Mouse (Mus musculus) adipocyte (in vitro differentiated cells): ENCODE data around the gene Aff3.
A peak's percentile ranks its signal among the peaks of the same experiment; 100 is the strongest.

Source experiments
- DNase-seq: peaks from one replicate; pipeline ENCODE4 v3.0.0-alpha.2; 2016; ENCODE audit warnings: low spot score

The Aff3 gene

DNA sequence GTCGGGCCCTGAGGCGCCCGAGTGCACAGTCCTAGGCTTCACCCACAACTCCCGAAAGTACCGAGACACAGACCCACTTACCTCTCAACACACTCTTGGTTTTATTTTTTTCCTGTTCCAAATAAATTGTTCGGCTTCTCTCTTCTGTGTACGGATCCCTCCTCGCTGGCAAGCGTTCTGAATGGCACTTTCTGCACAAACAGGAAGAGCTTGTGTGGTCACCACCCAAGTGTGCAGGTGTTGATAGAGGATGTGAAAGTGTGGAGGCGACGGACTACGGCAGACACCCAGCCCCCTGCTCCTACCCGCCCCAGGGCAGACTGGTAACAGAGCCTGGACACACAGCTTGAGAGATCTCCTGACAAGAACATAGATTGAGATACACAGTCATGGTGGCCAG lies at the start of gene Aff3:
Gene Aff3, minus strand, starts transcription at position 179 of the 400 bp plus-strand sequence.
- no peak for DNase-seq

DNA sequence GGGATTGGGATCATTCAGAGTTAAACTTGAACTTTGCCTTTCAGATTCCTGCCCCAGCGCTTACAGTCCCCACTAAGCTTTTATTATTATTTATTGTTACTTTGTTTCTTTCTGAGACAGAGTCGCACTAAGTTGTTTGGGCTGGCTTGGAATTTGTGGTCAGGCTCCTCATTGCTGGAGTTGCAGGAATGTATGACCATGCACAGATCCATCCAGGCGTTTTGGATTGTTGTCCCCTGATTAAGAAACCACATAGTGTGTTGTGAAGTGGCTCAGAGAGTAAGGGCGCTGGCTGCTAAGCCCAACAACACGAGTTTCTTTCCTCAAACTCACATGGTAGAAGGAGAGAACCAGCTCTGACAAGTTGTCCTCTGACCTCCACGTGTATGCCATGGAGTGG lies 35.9 kb upstream of the Aff3 start:
- peak; percentile 65 for DNase-seq

DNA sequence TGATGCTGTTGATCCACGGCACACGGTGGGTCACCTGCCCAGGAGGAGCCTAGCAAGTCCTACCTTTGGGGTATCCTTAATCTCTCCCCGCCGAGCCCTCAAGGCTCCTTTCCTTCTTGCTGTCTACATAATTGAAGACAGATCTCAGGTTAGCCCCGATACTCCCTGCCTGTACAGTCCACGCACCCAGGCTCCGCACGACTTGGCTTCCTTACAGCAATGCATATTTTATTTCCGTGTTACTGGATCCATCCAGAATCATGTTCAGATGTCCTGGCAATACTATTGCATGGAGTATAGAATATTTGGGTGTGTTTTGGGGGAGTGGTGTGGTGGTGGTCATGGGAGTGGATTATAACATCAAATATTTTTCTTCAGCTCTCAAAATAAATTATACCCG lies 34.5 kb upstream of the Aff3 start:
- DNase-seq, result no peak

DNA sequence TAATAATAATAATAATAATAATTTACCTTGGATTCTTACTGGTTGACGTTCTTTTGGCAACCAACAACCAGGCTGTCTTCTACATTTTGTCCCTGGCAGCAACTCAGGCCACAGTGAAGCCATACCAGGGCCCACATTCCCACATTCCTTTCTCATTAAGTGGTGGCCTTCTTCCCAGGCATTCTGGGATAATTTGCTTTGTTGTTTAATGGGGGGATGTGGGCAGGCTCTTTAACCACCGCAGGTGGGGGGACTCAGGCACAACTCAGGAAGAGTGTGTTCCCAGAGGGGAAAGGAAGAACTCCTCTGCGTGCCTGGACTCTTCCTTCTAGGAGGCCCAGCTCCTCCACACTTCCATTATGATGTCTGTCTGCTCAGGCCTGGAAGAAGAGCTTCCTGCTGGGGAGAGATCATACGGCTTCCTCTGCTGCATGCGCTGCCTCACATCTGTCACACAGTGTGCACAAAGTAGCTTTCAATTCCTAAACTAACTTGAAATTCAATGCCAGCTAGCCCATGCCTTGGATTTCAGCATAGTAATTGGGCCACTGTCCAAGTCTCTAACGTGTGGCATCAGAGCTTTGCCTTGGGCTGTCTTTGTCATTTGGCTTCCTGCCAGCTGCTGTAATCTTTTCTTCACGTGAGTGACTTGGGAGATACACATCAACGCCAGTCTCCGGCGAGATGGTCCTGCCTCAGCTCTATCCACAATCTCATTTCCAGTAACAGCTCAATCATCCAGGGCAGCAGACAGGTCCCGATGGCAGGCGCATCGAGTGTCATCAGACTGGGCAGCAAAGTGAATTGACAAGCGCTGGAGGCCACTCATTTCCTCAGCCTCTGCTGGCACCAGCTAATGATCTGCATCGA lies 31.3 kb upstream of the Aff3 start:
- DNase-seq, result peak; percentile 58

DNA sequence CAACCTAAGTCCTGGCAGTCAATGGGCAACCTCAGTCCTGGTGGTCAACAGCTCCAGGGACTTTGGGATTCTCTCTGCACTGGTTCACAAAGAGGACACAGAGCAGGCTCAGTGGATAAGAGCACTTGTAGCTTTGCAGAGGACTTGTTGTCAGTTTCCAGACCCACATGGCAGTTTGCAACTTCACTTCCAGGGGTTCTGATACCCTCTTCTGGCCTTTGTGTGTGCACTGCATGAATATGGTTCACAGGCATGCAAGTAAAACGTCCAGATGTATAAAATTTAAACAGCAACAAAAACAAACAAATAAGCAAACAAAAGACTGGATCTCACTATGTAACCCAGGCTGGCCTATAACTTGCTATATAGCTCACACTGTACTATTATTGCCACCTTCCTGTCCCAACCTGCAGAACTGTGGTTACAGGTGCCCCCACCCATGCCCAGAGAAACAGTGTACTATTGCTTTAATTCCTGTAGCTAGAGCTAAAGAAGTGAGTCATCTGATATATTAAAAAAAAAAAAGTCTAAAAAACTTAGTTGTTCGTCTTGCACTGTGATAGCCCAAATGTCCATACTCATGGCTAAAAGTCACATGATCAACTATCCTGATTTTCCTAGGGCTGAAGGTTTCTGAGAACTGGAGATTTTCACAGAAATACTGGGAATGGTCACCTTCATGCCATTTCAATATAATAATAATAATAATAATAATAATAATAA lies 30.5 kb upstream of the Aff3 start:
- no peak for DNase-seq

DNA sequence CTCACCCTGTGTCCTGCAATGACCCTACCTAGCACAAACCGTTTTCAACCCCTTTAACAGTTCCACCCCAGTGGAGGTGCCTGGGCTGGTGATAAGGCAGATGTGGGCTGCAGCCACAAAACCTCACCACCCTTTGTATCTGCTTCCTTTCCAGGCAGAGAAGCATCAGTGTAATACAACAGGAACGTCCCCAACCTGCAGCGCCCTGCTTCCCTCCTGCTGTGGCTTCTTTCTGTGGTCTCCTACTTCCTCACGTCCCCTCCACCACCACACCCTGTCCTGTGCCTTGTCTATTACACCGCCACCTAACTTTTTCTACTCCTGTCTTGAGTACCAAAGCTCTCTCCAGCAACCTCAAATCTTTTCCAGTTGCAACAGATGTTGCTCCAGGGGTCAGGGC lies 29.4 kb upstream of the Aff3 start:
- DNase-seq, result no peak

DNA sequence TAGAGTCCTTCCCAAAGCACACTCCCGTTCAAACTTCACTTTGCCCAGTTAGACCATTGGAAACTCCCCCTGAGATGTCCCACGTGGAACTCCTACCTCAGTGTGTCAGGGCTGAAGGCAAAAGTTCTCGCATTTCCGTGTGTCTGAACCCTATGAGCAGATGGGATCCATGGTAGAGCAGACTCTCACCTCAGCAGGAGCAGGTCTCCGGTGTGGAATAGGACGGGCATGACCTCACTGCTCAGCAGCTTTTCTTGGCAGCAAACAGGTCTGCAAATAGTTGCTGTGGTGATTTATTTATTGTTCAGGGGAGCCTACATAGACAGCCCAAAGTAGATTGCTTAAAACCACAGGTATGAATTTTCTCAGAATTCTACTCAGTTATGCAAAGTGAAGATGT lies 25.7 kb upstream of the Aff3 start:
- DNase-seq, result no peak

DNA sequence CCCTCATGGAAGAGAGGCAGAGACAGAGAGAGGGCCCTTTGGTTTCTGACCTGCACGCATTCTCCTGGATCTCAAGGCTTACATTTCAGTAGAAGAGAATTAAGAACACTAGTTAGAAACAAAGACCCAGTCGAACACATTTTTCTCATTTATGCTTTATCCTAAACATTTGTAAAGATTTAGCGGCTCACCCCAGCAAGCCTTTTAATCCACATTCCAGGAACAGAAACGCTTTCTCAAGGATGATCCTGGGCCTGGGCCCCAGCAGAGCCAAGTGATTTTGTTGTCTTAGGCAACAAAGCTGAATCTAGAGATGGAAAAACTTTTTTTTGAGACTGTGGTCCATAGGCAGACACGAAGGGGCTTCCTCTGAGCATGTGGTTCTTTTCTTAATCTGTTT lies 23.5 kb upstream of the Aff3 start:
- no peak for DNase-seq

DNA sequence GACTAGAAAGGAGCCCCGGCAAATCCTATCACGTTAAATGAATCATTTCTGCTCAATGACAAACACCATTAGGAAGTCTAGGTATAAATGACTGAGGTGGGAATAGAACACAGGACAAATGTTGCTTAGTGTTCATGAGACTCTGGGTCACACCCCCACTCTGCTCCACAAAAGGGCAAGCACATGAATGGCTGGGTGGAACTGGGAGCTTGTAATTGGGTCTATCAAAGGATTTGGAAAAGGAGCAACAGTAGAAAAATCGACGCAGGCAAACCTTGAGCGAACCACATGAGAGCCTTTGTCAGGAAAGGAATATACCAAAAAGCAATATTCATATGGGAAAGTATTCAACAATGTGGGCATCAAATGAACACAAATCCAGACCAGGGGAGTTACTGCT lies 21.0 kb upstream of the Aff3 start:
- no peak for DNase-seq

DNA sequence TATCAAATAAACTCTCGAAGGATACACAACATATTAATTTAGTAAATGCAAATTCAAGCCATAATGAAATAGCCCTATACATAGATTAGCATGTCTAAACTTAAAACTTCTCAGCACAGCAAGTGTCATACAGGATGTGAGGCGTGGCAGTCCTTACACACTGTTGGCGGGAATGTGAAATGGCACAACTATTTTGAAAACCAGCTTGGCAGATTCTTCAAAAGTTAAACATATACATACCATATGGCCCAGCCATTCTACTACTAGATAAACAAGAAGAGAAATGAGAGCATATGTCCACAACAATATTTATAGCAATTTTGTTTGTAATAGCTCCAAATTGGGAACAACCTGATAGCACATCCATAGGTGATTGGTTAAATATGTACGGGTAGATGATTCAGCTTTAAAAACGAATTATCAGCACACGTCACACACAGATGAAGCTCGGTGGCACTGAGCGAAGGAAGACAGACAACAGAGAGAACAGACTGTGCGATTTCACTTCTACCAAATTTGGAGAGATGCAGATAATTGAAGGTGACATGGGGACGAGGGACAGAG lies 18.5 kb upstream of the Aff3 start:
- DNase-seq, result no peak

DNA sequence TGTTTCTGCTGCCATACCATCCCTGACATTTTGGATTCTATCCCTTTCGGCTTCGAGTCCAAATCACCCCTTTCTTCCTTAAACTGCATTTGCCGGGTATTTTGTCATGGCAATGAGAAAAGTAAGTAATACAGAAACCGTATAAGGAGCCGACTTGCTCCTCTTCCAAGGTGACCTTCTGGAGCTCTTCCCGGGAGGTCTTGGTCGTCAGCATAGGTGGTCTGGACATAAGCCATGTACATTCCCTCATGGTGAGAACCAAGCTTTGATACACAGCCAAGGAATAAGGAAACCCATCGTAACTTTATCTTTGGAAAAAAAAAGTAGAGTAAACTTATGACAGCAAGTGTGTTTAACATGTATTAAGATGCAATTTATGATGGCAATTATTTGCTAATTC lies 15.1 kb upstream of the Aff3 start:
- no peak for DNase-seq

DNA sequence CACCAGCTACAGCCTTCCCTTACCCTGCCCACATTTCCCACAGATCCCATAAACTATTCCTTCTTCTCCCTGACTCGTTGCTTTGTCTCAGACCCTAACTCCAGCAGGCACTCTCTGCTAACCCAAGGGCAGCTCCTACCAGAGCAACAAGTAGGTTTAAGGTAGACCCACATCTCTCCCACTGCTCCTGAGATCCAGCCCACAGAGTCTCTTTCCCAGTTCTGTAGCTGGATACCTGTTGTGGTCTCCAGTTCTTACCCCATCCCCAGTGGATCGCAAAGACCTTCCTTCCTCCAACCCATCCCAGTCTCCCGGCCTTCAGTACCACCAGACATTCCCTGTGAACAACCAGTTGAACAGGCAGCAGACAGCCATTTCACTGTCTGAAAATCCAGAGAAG lies 7.0 kb upstream of the Aff3 start:
- DNase-seq, result no peak

DNA sequence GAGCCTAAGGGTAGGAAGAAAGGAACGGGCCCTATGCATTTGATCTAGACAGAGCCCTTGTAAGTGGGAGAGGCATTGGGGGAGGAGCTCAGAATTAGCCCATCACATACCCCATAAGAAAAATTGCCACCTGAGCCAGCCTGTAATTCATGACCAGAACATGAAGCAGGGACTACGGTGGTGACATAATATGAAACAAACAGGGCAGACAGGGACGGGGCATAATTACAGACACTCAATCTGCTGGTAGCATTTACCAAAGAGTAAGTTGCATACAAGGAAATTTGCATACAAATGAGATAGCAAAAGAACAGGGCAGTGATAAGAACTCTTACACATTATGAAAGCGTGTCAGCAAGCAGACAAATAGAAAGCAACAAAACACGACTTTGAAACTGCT lies 6.3 kb upstream of the Aff3 start:
- DNase-seq, result no peak

DNA sequence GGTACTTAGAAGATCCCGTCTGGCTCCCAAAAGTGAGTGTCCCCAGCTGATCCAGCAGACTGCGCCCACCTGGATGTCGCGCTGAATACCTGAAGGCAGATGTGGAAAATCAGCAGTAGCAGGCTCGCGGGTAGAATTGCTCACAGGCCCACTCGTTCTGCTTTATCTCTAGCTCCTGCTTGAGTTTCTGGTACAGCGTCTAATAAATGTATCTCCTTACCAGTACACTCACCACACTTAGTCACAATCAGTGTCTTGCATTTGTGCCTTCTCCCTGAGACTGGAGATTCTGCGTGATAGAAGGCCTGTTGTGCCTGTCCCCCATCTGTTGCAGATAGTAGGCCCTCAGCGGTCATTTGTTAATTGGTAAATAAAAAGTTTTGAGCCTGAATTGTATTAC lies 3.6 kb upstream of the Aff3 start:
- no peak for DNase-seq

DNA sequence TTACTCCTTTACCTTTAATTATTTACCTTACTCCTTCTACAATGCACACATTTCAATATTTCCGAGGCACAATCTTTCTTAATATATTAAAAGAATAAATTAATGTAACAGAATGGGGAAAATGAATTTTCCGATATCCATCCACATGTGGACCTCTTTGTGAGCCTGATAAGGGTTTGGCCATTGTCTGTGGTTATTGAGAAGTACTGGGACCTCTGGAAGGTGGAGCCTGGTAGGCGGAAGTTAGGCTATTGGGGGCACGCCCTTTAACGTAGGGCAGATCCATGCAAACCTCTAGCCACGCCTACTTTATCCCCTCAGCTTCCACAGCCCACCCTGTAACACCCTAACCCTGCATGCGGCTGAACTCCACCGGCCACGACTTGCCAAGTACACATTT lies 3.1 kb upstream of the Aff3 start:
- no peak for DNase-seq

DNA sequence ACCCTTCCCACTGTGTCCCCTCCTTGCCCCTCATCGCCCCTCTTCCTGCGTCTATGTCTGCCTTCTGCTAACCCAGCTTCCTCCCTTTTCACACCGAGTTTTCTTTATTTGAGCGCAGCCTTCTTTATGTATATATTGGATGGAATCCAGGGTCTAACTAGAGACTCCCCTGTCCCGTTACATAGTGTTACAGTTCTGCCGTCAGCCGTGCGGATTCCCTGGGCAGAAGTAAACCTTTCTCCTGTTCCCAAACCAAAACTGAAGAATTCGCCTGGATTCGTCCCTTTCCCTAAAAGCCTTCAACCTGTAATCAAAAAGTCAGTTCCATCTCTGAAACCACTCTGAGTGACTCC lies 2.0 kb upstream of the Aff3 start:
- no peak for DNase-seq

DNA sequence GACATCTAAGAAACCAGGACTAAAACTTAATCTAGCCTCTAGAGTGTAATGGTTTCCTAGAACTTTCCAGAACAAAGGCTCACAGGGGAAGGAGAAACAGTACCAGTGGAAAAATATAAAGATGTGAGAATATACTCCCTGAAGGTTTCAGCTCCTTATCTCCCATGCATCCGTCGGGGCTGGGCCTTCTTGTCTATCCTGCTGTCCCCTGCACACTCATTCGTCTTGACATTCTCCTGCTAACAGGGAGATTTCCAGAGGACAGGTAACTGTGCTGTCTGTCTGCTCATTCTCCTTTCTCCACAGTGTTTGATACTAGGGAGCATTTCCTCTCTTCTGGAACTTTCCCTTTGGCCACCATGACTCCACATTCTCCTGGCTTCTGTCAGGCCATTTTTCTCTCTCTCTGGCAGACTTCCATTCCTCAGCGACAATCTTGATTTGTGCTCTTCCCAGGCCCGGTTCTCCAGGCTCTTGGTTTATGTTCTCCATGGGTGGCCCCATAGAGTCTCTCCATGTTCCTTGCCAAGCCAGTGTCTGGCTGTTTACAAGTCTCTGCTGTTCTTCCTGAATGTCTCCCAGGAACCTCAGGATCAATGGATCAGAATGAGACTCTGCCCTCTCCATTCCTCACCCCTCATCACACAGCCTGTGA lies 1.5 kb upstream of the Aff3 start:
- peak; percentile 94 for DNase-seq

DNA sequence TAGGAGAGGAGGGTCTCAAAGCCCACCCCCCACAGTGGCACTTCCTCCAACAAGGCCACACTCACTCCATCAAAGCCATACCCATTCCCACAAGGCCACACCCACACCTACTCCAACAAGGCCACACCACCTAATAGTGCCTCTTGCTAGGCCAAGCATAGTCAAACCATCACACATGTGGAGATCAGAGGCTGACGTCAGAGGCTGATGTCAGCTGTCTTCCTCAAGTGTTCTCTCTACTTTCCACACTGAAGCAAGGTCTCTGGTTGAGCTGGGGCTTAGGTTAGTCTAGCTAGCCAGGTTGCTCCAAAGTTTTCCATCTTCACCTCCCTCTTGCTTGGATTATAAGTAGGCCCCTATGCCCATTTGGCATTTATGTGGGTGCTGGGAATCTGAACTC lies 856 bp upstream of the Aff3 start:
- peak; percentile 89 for DNase-seq

DNA sequence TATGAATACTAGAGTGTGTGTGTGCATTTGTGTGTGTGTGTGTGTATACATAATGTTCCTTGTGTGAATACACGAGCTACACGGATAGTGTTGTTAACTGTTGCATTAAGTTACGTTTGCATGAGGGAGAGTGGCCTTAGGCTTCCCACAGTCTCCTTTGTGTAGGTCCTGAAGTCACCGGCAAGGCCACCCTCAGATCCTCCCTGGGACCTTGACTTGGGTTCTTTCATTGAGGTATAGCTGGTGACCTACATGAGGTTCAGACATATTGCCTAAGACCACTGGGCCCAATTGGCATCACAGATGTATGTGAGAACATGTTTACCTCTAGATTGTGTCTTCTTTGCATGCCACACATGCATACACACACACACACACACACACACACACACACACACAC lies 494 bp downstream of the Aff3 start:
- DNase-seq, result no peak

DNA sequence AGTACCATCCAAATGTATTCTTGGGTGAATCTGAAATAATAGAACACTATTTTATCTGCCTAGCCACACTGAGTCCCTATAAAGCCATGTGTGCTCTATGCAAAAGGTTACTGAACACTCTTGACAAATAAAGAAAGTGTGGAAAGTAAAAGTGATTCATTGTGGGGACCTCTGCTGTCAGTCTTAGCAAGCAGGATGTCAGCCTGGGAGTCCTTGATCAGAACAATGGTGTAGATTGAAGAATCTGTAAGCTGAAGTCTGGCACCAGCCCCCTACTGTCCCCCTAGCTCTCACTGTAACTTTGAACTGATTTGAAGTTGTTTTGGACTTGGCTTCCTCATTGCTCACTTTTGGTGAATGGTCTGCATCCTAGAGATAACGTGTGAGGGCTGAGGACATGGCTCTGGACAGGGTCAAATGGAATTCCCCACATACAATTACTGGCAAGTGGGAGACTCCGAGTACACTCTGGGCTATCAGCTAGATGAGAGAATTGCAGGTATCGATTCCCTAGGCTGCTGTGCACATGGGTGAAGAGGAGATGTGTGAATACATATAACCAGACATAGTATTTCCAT lies 2.0 kb downstream of the Aff3 start:
- DNase-seq, result peak; percentile 42

DNA sequence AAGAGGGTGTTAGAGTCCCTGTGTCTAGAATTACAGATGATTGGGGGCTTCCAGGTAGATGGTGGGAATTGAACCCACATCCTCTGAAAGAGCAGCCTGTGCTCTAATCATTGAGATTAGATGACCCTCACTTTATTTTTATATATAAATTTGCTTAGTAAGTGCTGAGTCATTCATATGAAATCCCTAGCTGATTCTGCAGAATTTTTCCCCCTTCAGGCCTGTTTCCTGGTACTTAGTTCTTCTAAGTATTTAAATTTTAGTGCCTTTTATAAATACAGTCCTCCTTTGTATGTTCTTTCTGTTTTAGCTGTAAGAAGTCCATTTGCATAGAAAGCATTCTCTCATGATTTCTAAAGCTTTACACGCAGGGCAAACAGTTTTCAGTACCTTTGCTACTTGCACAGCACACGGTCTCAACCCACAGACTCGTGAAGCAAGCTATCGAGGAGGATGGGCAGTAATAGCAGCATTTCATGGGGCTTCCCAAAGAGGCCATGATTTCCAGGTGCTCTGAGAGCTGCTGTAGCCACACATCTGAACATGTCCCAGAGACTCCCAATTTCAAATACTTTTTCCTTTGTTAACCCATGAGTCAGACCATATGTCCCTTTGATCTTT lies 5.7 kb downstream of the Aff3 start:
- no peak for DNase-seq

DNA sequence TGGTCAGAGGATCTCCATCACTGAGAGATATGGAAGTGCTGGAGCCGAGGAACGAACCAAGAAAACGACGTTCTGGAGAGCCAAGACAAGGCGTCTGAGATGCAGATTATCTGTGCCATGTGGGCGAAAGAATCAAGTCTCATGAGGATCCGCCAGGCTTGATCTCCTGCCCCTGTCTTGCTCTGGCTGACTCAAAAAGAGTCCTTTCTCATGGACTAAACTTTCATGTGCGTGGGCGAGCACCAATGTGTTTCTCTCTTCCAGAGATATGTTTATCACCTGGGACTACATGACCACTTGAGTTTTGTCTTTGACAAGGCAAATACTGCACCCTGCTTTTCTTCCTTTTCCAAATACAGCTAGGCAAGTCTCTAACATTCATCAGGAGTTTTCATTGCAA lies 6.4 kb downstream of the Aff3 start:
- no peak for DNase-seq
